Mouse (Mus musculus): Measurements from ENCODE around the gene Perm1.

The Perm1 gene

GRCm38 (mm10) chr4:156249567-156249966, 33.9 kb downstream of the Perm1 start:
- DNase-seq (ENCODE audit: low spot score), result no peak

GRCm38 (mm10) chr4:156251081-156251480, 35.4 kb downstream of the Perm1 start:
- no peak for DNase-seq (ENCODE audit: low spot score)

- no peak for DNase-seq (ENCODE audit: low spot score)
Measured at GRCm38 (mm10) chr4:156252140-156252539, 36.5 kb downstream of the Perm1 start.

- DNase-seq (ENCODE audit: low spot score), result no peak
Measured at GRCm38 (mm10) chr4:156252619-156253018, 37.0 kb downstream of the Perm1 start.

- no peak for DNase-seq (ENCODE audit: low spot score)
Measured at GRCm38 (mm10) chr4:156253043-156253442, 37.4 kb downstream of the Perm1 start.

GRCm38 (mm10) chr4:156254361-156255077, 38.9 kb downstream of the Perm1 start:
- peak; percentile 54 for DNase-seq (ENCODE audit: low spot score)

- DNase-seq (ENCODE audit: low spot score), result peak; percentile 71
Measured at GRCm38 (mm10) chr4:156255078-156255839, 39.6 kb downstream of the Perm1 start, which contains the start of gene Samd11. Gene Samd11, minus strand, starts transcription at chr4:156255657.
